Mouse (Mus musculus): ENCODE measurements around the gene Zfp853. TPM values are rescaled to one million over a fixed set of nuclear protein-coding genes. Genes with fewer than 3 reads are reported as not detected.

The Zfp853 gene
- 0.17 and 0.20 TPM in 2 replicates for polyA plus RNA-seq (2012)

GRCm38 (mm10) chr5:143293404-143293803 lies at the start of gene Zfp853:
TSS of gene Zfp853 (minus strand) at chr5:143293623.

DNA sequence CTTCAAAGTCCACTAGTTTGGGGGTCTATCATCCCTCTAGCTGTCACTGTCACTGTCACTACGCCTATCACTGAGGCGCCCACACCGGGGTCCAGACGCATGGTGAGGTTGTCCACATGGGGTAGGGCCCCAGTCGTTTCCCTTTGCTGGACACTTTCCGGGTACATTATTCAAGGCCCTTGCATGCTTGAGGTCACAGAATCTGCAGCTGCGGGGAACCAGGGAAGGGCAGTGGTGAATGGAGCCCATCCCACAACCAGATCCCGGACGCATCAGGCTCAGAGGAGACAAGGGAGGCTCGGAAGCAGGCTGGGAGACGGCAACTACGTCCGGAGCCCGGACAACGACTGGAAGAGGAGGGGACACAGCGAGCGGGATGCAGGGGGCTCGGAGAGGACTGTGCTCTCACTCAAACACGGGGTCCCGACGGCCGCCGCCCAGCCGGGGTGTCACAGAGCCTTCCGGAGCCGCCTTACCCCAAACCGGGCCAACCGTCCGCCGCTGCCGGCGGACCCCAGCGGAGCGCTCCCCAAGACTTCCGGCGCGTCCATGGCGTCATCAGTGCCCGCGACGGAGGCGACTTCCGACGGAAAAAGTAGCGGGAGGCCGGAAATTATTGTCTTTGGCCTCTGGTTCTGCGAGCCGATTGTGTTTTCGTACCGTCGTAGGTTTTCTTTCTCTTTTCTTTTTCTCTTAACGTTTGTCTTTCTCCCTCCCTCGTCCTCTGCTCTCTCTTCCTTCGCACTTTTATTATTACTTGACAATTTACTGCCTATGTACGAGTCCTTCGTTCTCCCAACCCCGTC lies 35.5 kb upstream of the Zfp853 start, which contains the start of gene Zdhhc4:
Gene Zdhhc4, minus strand, starts transcription at position 567 of the 806 bp plus-strand sequence.

GRCm38 (mm10) chr5:143314730-143315513 lies 21.5 kb upstream of the Zfp853 start, which contains the start of gene E130309D02Rik:
TSS of gene E130309D02Rik (minus strand) at chr5:143315360.

GRCm38 (mm10) chr5:143269363-143270150 lies 23.9 kb downstream of the Zfp853 start, which contains the start of gene Zfp316:
TSS of gene Zfp316 (minus strand) at chr5:143270022.

Other genes starting within 250 kb of the Zfp853 start
- gene Rnf216, start 180.6 kb downstream of the Zfp853 start, polyA plus RNA-seq (2012), result 30.2 and 35.6 TPM in 2 replicates
- gene Olfr718-ps1, start 146.0 kb downstream of the Zfp853 start, polyA plus RNA-seq (2012), result not detected in 2 replicates
- gene Rbak, start 112.8 kb downstream of the Zfp853 start, polyA plus RNA-seq (2012), result 1.5 and 2.2 TPM in 2 replicates
- not detected in 2 replicates for gene Spdye4b, start 112.6 kb downstream of the Zfp853 start, polyA plus RNA-seq (2012)
- gene Spdye4a, start 66.7 kb downstream of the Zfp853 start, polyA plus RNA-seq (2012), result not detected in 2 replicates
- 3.2 and 4.8 TPM in 2 replicates for gene Zfp12, start 58.5 kb downstream of the Zfp853 start, polyA plus RNA-seq (2012)
- gene Zfp316, start 23.6 kb downstream of the Zfp853 start, polyA plus RNA-seq (2012), result 7.6 and 10.0 TPM in 2 replicates
- 108 and 111 TPM in 2 replicates for gene E130309D02Rik, start 21.7 kb upstream of the Zfp853 start, polyA plus RNA-seq (2012)
- gene Zdhhc4, start 35.6 kb upstream of the Zfp853 start, polyA plus RNA-seq (2012), result 81.5 and 83.9 TPM in 2 replicates
- 0.03 TPM in 1 of 2 replicates, not detected in the other for gene Grid2ip, start 63.7 kb upstream of the Zfp853 start, polyA plus RNA-seq (2012)
- gene Kdelr2, start 110.2 kb upstream of the Zfp853 start, polyA plus RNA-seq (2012), result 37.7 and 58.5 TPM in 2 replicates
- 5.4 and 9.0 TPM in 2 replicates for gene Daglb, start 171.0 kb upstream of the Zfp853 start, polyA plus RNA-seq (2012)
- 101 and 114 TPM in 2 replicates for gene Rac1, start 234.4 kb upstream of the Zfp853 start, polyA plus RNA-seq (2012)